Mouse (Mus musculus) kidney, embryonic 16.5 days (tissue): ENCODE data around the gene Ahctf1. TPM values are rescaled to one million over a fixed set of nuclear protein-coding genes. Genes with fewer than 3 reads are reported as not detected.

Experiments
- polyA plus RNA-seq: library from polyadenylated mRNA; unstranded; fragments of >200 nt; fragmentation: Nextera tagmentation; extraction: Ambion mirVana; gene quantifications from 2 replicates; pipeline ENCODE4 v1.2.1, GENCODE M21; 2015

Ahctf1 gene
- polyA plus RNA-seq, 1 experiment from 2014 or later, result 21.2 TPM

Other genes with a start within 250 kb of the Ahctf1 start
- gene Sccpdh, start 135.5 kb downstream of the Ahctf1 start, polyA plus RNA-seq, result 72.8 and 76.2 TPM in 2 replicates
- gene Kif28, start 58.4 kb downstream of the Ahctf1 start, polyA plus RNA-seq, result not detected in 2 replicates
- gene Gm10518, start 304 bp downstream of the Ahctf1 start, polyA plus RNA-seq, result not detected in 2 replicates
- 15.1 and 15.8 TPM in 2 replicates for gene Cdc42bpa, start 156.8 kb upstream of the Ahctf1 start, polyA plus RNA-seq